Mouse (Mus musculus): Measurements from ENCODE around the gene Tomm40. TPM values are rescaled to one million over a fixed set of nuclear protein-coding genes. Genes with fewer than 3 reads are reported as not detected.

Tomm40 gene
- polyA plus RNA-seq, 1 experiment from 2014 or later = 98.0 TPM

DNA sequence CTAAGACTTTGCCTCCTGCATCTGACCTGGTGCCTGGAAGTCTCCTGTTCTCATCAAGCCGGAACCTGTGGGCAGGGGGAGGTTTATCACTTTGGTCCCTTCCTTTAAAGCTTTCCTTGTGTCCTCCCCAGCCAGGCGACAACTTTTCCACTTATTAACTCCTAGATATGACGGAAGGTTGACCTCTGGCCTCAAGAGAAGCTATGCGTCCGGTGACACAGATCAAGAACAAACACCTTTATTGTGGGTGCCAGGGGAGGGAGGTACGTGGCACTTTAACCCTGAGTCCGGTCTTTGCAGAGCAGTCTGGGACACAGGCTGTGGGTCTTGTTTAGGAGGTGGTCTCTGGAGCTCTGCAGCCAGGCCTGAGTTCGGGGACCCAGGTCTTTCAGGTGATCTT, 37.4 kb downstream of the Tomm40 start, which contains the start of gene Apoc2:
Apoc2 (minus strand) TSS at position 70 of the 400 bp plus-strand sequence.
- Histone ChIP-seq H3K27ac (replicated peaks) (no peak within 1 kb of the TSS), H3K9ac (ENCODE audit: low read length) (no peak within 1 kb of the TSS), H3K4me2 (replicated peaks; ENCODE audit: low read depth) (no peak within 1 kb of the TSS), H3K4me1 (replicated peaks; ENCODE audit: control insufficient read depth, insufficient read depth) (no peaks in the 10 kb centered on the region), H3K9me3 (ENCODE audit: control insufficient read depth, low read length) (no peaks in the 10 kb centered on the region; the same call in 1 of the 2 replicates), H3K4me3 (ENCODE audit: low read depth, low read length) (no peak within 1 kb of the TSS), H3K36me3 (ENCODE audit: control insufficient read depth, insufficient read depth, low read length) (no peaks in the 10 kb centered on the region), H3K27me3 (ENCODE audit: control insufficient read depth, insufficient read depth, low read length) (no peaks in the 10 kb centered on the region)
- DNase-seq (ENCODE audit: low spot score) (peak; percentile 35), ATAC-seq (ENCODE audit: low FRiP score, low TSS enrichment) (peak; percentile 66)
- WGBS = 56% methylated on average over 8 of the region's 8 CpGs
- TF ChIP-seq CTCF (IDR thresholded peaks at IDR 0.05; ENCODE audit: low read depth) (no peak), EP300 (optimal IDR thresholded peaks at IDR 0.05) (no peak)

DNA sequence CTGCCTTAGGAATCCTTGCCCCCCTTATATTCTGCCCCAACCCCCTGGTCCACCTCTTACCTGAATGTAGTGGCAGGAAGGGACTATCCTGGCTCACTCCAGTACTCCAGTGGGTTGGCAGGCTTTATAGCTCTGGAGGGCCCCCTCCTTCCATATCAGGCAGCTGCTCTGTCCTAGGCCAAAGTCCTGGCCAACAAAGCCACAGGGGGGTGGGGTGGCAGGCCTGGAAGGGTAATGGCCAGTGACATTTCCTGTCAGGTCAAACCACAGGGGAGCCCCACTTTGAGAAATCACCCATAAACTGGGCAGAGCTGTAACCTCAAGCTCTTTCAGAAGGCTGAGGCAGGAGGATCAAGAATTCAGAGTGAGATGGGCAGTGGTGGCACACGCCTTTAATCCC, 38.6 kb downstream of the Tomm40 start:
- Histone ChIP-seq H3K4me3 (ENCODE audit: low read depth, low read length) (no peak overlapping the region), H3K9me3 (ENCODE audit: control insufficient read depth, low read length) (no peaks in the 10 kb centered on the region; the same call in 1 of the 2 replicates), H3K36me3 (ENCODE audit: control insufficient read depth, insufficient read depth, low read length) (no peaks in the 10 kb centered on the region), H3K4me1 (replicated peaks; ENCODE audit: control insufficient read depth, insufficient read depth) (no peaks in the 10 kb centered on the region), H3K9ac (ENCODE audit: low read length) (no peak overlapping the region), H3K27ac (replicated peaks) (no peak overlapping the region), H3K27me3 (ENCODE audit: control insufficient read depth, insufficient read depth, low read length) (no peaks in the 10 kb centered on the region), H3K4me2 (replicated peaks; ENCODE audit: low read depth) (no peak overlapping the region)
- WGBS = 67% methylated on average over 1 of the region's 1 CpGs
- ATAC-seq (ENCODE audit: low FRiP score, low TSS enrichment) (no peak), DNase-seq (ENCODE audit: low spot score) (no peak)
- TF ChIP-seq CTCF (IDR thresholded peaks at IDR 0.05; ENCODE audit: low read depth) (no peak), EP300 (optimal IDR thresholded peaks at IDR 0.05) (no peak)

DNA sequence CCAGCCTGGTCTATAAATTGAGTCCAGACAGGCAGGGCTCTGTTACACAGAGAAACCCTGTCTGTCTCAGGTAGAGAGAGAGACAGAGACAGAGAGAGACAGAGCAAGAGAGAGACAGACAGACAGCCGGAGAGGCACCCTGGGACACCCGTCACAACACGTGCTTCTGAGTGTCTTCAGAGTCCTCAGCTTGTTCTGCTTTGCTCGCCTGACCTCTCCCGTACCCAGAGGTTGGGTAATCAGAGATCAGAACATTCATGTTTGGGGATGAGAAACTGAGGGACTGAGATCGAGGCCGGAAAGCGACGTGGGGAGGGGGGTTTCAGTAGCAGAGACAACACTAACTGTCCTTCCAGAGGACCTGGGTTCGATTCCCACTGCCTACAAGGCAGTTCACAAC, 39.4 kb downstream of the Tomm40 start:
- no peak for DNase-seq (ENCODE audit: low spot score)
- H3K4me1 ChIP-seq (replicated peaks; ENCODE audit: control insufficient read depth, insufficient read depth) = no peaks in the 10 kb centered on the region
- H3K9me3 ChIP-seq (ENCODE audit: control insufficient read depth, low read length) = no peaks in the 10 kb centered on the region; the same call in 1 of the 2 replicates
- no peak overlapping the region for H3K4me2 ChIP-seq (replicated peaks; ENCODE audit: low read depth)
- 73% methylated on average over 10 of the region's 10 CpGs for WGBS
- TF ChIP-seq EP300 (optimal IDR thresholded peaks at IDR 0.05) (no peak), CTCF (IDR thresholded peaks at IDR 0.05; ENCODE audit: low read depth) (no peak)
- H3K27me3 ChIP-seq (ENCODE audit: control insufficient read depth, insufficient read depth, low read length) = no peaks in the 10 kb centered on the region
- no peak overlapping the region for H3K4me3 ChIP-seq (ENCODE audit: low read depth, low read length)
- H3K9ac ChIP-seq (ENCODE audit: low read length) = no peak overlapping the region
- no peak for ATAC-seq (ENCODE audit: low FRiP score, low TSS enrichment)
- no peak overlapping the region for H3K27ac ChIP-seq (replicated peaks)
- no peaks in the 10 kb centered on the region for H3K36me3 ChIP-seq (ENCODE audit: control insufficient read depth, insufficient read depth, low read length)

DNA sequence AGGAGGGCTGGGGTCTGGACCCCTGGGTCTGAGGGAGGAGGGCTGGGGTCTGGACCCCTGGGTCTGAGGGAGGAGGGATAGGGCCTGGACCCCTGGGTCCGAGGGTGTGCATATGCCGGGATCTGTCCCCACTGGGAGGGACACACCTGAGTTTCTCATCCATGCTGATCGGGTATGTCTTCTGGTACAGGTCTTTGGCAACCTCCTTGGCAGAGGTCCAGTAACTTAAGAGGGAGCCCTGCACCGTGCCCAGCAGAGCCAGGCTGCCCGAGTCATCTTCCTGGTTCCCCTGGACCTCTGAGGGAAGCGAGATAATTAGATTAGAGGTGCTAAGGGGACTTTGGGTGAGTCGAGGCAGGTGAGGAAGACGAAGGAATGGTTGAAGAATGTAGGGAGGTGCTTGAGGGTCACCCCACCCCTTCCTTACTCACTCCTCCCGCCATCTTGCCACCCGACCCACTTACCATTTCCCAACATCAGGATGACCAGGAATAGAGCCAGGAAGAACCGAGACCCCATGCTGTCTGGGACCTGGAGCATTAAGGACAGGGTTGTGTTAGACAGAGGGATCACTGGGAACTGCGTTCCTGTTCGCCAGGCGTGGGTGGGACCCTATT, 42.0 kb downstream of the Tomm40 start:
- DNase-seq (ENCODE audit: low spot score) (no peak), ATAC-seq (ENCODE audit: low FRiP score, low TSS enrichment) (no peak)
- Histone ChIP-seq H3K9me3 (ENCODE audit: control insufficient read depth, low read length) (no peaks in the 10 kb centered on the region; the same call in 1 of the 2 replicates), H3K4me1 (replicated peaks; ENCODE audit: control insufficient read depth, insufficient read depth) (no peaks in the 10 kb centered on the region), H3K9ac (ENCODE audit: low read length) (no peak overlapping the region), H3K36me3 (ENCODE audit: control insufficient read depth, insufficient read depth, low read length) (no peaks in the 10 kb centered on the region), H3K4me3 (ENCODE audit: low read depth, low read length) (no peak overlapping the region), H3K27ac (replicated peaks) (no peak overlapping the region), H3K4me2 (replicated peaks; ENCODE audit: low read depth) (no peak overlapping the region), H3K27me3 (ENCODE audit: control insufficient read depth, insufficient read depth, low read length) (no peaks in the 10 kb centered on the region)
- WGBS = 47% methylated on average over 14 of the region's 14 CpGs
- TF ChIP-seq CTCF (IDR thresholded peaks at IDR 0.05; ENCODE audit: low read depth) = no peak
- no peak for TF ChIP-seq EP300 (optimal IDR thresholded peaks at IDR 0.05)

DNA sequence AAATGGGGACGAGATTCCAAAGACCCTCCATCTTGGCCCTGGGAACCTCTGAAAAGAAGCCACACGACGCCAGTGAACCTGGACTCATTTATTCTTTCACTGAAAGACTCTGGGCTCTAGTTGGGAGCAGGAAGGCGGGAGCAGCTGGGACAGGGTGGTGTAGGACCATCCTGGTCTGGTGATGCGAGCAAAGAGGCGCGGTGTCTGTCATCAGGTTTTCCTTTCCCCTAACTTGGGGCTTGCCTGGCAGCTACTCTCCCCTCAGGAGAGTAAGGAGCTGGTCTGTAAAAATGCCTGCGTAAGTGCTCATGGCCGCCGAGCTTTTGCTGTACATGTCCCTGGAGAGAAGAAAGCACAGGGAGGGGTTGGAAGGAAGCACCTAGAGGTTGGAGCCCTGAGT, 43.7 kb downstream of the Tomm40 start:
- no peak overlapping the region for H3K4me3 ChIP-seq (ENCODE audit: low read depth, low read length)
- ATAC-seq (ENCODE audit: low FRiP score, low TSS enrichment) = no peak
- H3K27me3 ChIP-seq (ENCODE audit: control insufficient read depth, insufficient read depth, low read length) = no peaks in the 10 kb centered on the region
- no peak overlapping the region for H3K4me2 ChIP-seq (replicated peaks; ENCODE audit: low read depth)
- no peaks in the 10 kb centered on the region for H3K4me1 ChIP-seq (replicated peaks; ENCODE audit: control insufficient read depth, insufficient read depth)
- 68% methylated on average over 10 of the region's 10 CpGs for WGBS
- H3K27ac ChIP-seq (replicated peaks) = no peak overlapping the region
- no peaks in the 10 kb centered on the region for H3K9me3 ChIP-seq (ENCODE audit: control insufficient read depth, low read length)
- no peak overlapping the region for H3K9ac ChIP-seq (ENCODE audit: low read length)
- DNase-seq (ENCODE audit: low spot score) = no peak
- TF ChIP-seq EP300 (optimal IDR thresholded peaks at IDR 0.05) (no peak), CTCF (IDR thresholded peaks at IDR 0.05; ENCODE audit: low read depth) (no peak)
- H3K36me3 ChIP-seq (ENCODE audit: control insufficient read depth, insufficient read depth, low read length) = no peaks in the 10 kb centered on the region

DNA sequence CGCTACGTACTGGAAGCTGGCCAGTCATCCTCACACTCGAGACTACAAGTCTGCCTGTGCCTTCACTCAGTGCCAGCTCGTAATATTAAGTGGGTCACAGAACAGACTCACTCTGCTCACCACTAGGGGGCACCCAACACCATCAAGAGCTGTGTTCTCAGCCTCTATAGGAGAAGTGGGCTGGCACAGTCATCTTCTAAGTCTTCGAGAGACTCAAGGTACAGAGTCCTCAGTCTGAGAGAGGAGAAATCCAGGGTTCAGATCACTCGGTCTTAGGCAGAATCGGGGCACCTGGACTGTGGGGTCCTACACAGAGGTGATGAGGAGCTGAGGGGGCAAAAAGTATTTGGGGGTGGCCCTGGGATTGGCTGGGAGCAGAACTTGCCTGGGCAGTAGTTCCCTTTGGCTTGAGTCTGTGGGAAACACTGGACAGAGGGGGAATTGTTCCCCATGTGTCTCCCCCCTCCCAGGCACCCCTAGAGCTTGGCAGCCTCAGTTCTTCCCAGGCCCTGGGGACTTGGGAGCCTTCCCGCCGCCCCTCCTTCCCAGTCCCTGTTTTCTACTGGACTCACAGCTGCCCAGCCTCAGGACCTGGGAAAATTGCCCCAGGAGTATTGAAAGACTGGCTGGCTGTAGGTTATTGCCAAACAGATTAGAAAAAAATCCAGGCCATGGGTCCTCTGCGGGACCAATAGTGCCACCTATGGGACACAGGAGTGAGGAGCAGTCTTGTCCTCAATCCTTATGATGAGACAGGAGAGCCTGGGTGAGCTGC, 46.1 kb downstream of the Tomm40 start:
- H3K9me3 ChIP-seq (ENCODE audit: control insufficient read depth, low read length) = no peaks in the 10 kb centered on the region
- DNase-seq (ENCODE audit: low spot score) (peak; percentile 91), ATAC-seq (ENCODE audit: low FRiP score, low TSS enrichment) (peak; percentile 81)
- H3K4me3 ChIP-seq (ENCODE audit: low read depth, low read length) = no peak overlapping the region
- H3K27me3 ChIP-seq (ENCODE audit: control insufficient read depth, insufficient read depth, low read length) = no peaks in the 10 kb centered on the region
- WGBS = 6% methylated on average over 10 of the region's 10 CpGs
- H3K4me2 ChIP-seq (replicated peaks; ENCODE audit: low read depth) = peak overlapping the region; percentile 41
- no peaks in the 10 kb centered on the region for H3K36me3 ChIP-seq (ENCODE audit: control insufficient read depth, insufficient read depth, low read length)
- H3K4me1 ChIP-seq (replicated peaks; ENCODE audit: control insufficient read depth, insufficient read depth) = 0 out of 2 replicates have a peak, but pooled peaks cover under 1% of the 10 kb centered on the region
- TF ChIP-seq EP300 (optimal IDR thresholded peaks at IDR 0.05) (no peak), CTCF (IDR thresholded peaks at IDR 0.05; ENCODE audit: low read depth) (peak; percentile 99)
- H3K27ac ChIP-seq (replicated peaks) = peak overlapping the region; percentile 83
- H3K9ac ChIP-seq (ENCODE audit: low read length) = peak overlapping the region; percentile 47; the same call in 1 of the 2 replicates

Measured in stomach, postnatal 0 days (tissue).